Mouse (Mus musculus) spleen, adult 2 months (tissue): ENCODE results near the gene Tnfaip6. TPM values are rescaled to one million over a fixed set of nuclear protein-coding genes. Genes with fewer than 3 reads are reported as not detected.

Experiments used
- DNase-seq, 2 experiments: peaks; one replicate each; pipeline versions ENCODE4 v3.0.0 to v3.0.0-alpha.2; 2012 to 2021; ENCODE audit warnings: low spot score in 2 of 2, low read depth in 1 of 2
- H3K27ac ChIP-seq: fragments of 200-500 bp; 2 replicates; pipeline ENCODE4 v1.5.1; 2012; ENCODE audit warnings: low read length, inconsistent platforms; ENCODE audit not compliant: insufficient read depth
- H3K27me3 ChIP-seq: fragments of 200-500 bp; 2 replicates; pipeline ENCODE4 v1.6.1; 2012; ENCODE audit warnings: mild to moderate bottlenecking, moderate library complexity, low read length, inconsistent platforms; ENCODE audit not compliant: control insufficient read depth, insufficient read depth
- H3K36me3 ChIP-seq: fragments of 200-500 bp; 2 replicates; pipeline ENCODE4 v1.6.1; 2012; ENCODE audit warnings: mild to moderate bottlenecking, low read length, inconsistent platforms; ENCODE audit not compliant: control insufficient read depth, insufficient read depth
- H3K4me1 ChIP-seq: fragments of 200-500 bp; 2 replicates; pipeline ENCODE4 v1.6.1; 2011; ENCODE audit warnings: inconsistent platforms; ENCODE audit not compliant: control insufficient read depth, insufficient read depth, insufficient read length
- H3K4me3 ChIP-seq: fragments of 200-500 bp; 2 replicates; pipeline ENCODE4 v1.5.1; 2011; ENCODE audit warnings: mild to moderate bottlenecking, inconsistent platforms; ENCODE audit not compliant: insufficient read depth, insufficient read length; ENCODE audit errors: extremely low read depth
- CTCF ChIP-seq: fragments of 200-500 bp; IDR thresholded peaks from 2 replicates; pipeline ENCODE4 v1.5.1; 2011; ENCODE audit warnings: mild to moderate bottlenecking, inconsistent platforms; ENCODE audit not compliant: insufficient read depth, insufficient read length, insufficient replicate concordance; ENCODE audit errors: extremely low read depth
- POLR2A ChIP-seq: fragments of 200-500 bp; IDR thresholded peaks from 2 replicates; pipeline ENCODE4 v1.6.1; 2011; ENCODE audit warnings: low read depth, low read length, inconsistent platforms
- WGBS: fragments of 180-500 bp; shearing (Covaris S2); methylation state at CpG from one replicate; pipeline ENCODE4 v1.1.7; 2018; 5-methylcytosine and 5-hydroxymethylcytosine counted together
- polyA plus RNA-seq: library from polyadenylated mRNA; depleted of rRNA; stranded (reverse); fragments of >200 nt; gene quantifications from 2 replicates; pipeline ENCODE4 v1.2.3, GENCODE M21; 2012

Gene Tnfaip6
- polyA plus RNA-seq, 1 experiment = 0.07 TPM

DNA sequence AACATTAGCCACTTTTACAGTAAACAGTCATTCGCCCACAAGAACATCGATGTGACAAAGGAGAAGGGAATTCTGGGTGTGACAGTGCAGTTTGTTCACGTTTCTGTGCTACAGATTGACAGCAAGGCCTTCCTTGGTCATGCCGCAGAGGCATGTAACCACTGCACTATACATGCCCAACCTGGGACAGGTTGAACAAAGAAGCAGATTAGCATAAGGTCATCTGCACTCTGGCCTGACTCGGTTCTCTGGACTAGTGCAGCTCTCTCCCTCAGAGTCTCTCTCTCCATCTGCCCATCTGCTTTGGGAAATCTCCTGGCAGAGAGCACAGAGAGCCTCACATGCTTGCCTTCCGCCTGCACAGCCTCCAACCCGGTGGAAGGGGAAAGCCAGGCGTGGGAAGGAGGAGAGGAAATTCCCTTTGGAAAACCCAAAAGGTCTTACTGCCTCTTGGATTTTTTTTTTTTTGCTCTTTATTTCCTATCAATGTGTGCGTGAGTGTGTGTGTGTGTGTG is 24.4 kb upstream of the Tnfaip6 start:
- no peak overlapping the region for H3K27ac ChIP-seq
- H3K36me3 ChIP-seq = no peaks in the 10 kb centered on the region
- no peak for TF ChIP-seq CTCF
- no peak for TF ChIP-seq POLR2A
- H3K4me3 ChIP-seq = no peak overlapping the region
- 85% methylated on average over 9 of the region's 9 CpGs for WGBS
- no peaks in the 10 kb centered on the region for H3K27me3 ChIP-seq
- DNase-seq = no peak
- H3K4me1 ChIP-seq = no peaks in the 10 kb centered on the region

GRCm38 (mm10) chr2:52016361-52016760 is 21.4 kb upstream of the Tnfaip6 start:
- H3K27me3 ChIP-seq = no peaks in the 10 kb centered on the region
- H3K4me1 ChIP-seq = no peaks in the 10 kb centered on the region
- no peak overlapping the region for H3K27ac ChIP-seq
- TF ChIP-seq CTCF = no peak
- no peak for TF ChIP-seq POLR2A
- H3K4me3 ChIP-seq = no peak overlapping the region
- no peaks in the 10 kb centered on the region for H3K36me3 ChIP-seq
- no peak for DNase-seq
- 59% methylated on average over 7 of the region's 7 CpGs for WGBS

DNA sequence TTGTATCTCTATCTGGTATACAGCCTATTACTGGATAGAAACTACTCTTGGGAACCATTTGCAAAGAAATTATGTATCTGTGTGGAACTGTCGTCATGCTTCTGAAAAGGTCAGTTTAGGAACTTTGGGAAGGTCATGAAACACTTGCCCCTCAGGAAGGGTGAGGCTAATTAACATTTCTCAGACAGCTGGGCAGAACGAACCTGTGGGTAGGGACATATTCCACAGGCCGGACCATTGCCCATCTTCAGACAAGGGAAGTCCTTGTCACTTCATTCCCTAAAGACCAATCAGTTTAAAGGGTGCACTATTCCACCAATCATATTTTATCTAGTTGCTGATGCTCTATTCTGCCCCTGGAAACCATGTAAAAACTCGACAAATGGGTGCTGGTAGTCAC is 10.7 kb upstream of the Tnfaip6 start:
- Histone ChIP-seq H3K4me1 (no peaks in the 10 kb centered on the region), H3K4me3 (no peak overlapping the region), H3K27ac (no peak overlapping the region), H3K27me3 (no peaks in the 10 kb centered on the region), H3K36me3 (no peaks in the 10 kb centered on the region)
- 83% methylated on average over 4 of the region's 4 CpGs for WGBS
- no peak for DNase-seq
- TF ChIP-seq POLR2A = no peak
- no peak for TF ChIP-seq CTCF

GRCm38 (mm10) chr2:52029426-52029825 is 8.4 kb upstream of the Tnfaip6 start:
- H3K36me3 ChIP-seq = no peaks in the 10 kb centered on the region
- H3K4me1 ChIP-seq = no peaks in the 10 kb centered on the region
- H3K27ac ChIP-seq = no peak overlapping the region
- no peak for TF ChIP-seq CTCF
- TF ChIP-seq POLR2A = no peak
- H3K27me3 ChIP-seq = no peaks in the 10 kb centered on the region
- WGBS = 88% methylated on average over 3 of the region's 3 CpGs
- H3K4me3 ChIP-seq = no peak overlapping the region
- DNase-seq = no peak

DNA sequence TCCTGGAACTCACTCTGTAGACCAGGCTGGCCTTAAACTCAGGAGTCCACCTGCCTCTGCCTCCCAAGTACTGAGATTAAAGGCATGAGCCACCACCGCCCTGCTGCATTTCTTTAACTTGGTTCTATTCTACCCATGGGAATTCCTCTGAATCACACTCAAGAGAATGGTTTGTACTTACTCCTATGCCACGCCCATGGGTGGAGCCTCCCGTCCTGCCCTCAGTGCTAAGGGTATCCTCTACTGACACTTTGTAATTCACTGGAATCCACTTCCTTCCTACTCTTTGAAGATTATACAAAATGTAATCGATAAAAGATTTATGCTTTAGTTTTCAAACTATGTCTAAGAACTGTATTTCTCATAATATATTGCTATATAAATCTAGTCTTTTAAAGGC is 6.3 kb upstream of the Tnfaip6 start:
- H3K27ac ChIP-seq = no peak overlapping the region
- no peaks in the 10 kb centered on the region for H3K4me1 ChIP-seq
- H3K4me3 ChIP-seq = no peak overlapping the region
- WGBS = 76% methylated on average over 4 of the region's 4 CpGs
- TF ChIP-seq POLR2A = no peak
- no peak for TF ChIP-seq CTCF
- H3K27me3 ChIP-seq = no peaks in the 10 kb centered on the region
- no peak for DNase-seq
- no peaks in the 10 kb centered on the region for H3K36me3 ChIP-seq

- H3K27ac ChIP-seq = no peak overlapping the region
- H3K27me3 ChIP-seq = 0 out of 2 replicates have a peak, but pooled peaks cover 1% of the 10 kb centered on the region
- H3K4me1 ChIP-seq = no peaks in the 10 kb centered on the region
- TF ChIP-seq POLR2A = no peak
- TF ChIP-seq CTCF = no peak
- WGBS = 87% methylated on average over 4 of the region's 4 CpGs
- DNase-seq = no peak
- no peaks in the 10 kb centered on the region for H3K36me3 ChIP-seq
- H3K4me3 ChIP-seq = no peak overlapping the region
Measured at GRCm38 (mm10) chr2:52034601-52035000, 3.2 kb upstream of the Tnfaip6 start.

DNA sequence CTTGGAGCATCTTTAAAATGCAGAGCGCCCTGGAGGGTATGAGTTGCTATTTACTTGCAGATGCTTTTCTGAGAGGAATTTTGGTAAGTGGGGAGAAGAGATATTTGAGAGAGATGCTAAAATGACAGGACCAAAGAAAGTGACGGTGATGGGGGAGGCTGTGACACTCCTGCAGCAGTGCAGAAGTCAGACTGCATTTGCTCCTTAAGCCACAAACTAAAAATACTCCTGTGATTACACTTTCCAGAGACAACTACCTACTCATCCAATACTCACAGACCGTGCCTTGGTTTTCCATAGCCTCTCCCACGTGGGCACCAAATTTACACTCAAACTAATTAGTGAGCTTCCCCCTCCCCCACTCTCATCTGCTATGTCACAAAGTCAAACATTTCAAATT is 2.7 kb upstream of the Tnfaip6 start:
- WGBS = 85% methylated on average over 4 of the region's 4 CpGs
- TF ChIP-seq POLR2A = no peak

More for the DNA sequence above, 2.7 kb upstream of the Tnfaip6 start:
- Histone ChIP-seq H3K4me1 (no peaks in the 10 kb centered on the region), H3K27me3 (0 out of 2 replicates have a peak, but pooled peaks cover 1% of the 10 kb centered on the region), H3K36me3 (no peaks in the 10 kb centered on the region), H3K4me3 (no peak overlapping the region), H3K27ac (no peak overlapping the region)
- DNase-seq = no peak
